Mouse (Mus musculus) liver, adult 2 months (tissue): ENCODE results near the gene Unk. TPM values are rescaled to one million over a fixed set of nuclear protein-coding genes. Genes with fewer than 3 reads are reported as not detected.
A peak's percentile ranks its signal among the peaks of the same experiment; 100 is the strongest.

Experiments
- DNase-seq: peaks from one replicate; pipeline ENCODE4 v3.0.0-alpha.2; 2011; ENCODE audit warnings: low read depth, low spot score; ENCODE audit errors: extremely low read depth
- H3K27ac ChIP-seq: fragments of 200-500 bp; replicated peaks from 2 replicates; pipeline ENCODE4 v1.5.1; 2012; ENCODE audit warnings: low read depth, mild to moderate bottlenecking, control low read depth, inconsistent platforms, low read length; ENCODE audit not compliant: insufficient read depth
- H3K27me3 ChIP-seq: fragments of 200-500 bp; 2 replicates; pipeline ENCODE4 v1.6.1; 2012; ENCODE audit warnings: mild to moderate bottlenecking, moderate library complexity, low read length, inconsistent platforms; ENCODE audit not compliant: control insufficient read depth, insufficient read depth
- H3K36me3 ChIP-seq: fragments of 200-500 bp; 2 replicates; pipeline ENCODE4 v1.6.1; 2012; ENCODE audit warnings: low read length, inconsistent platforms; ENCODE audit not compliant: control insufficient read depth, insufficient read depth
- H3K4me1 ChIP-seq: fragments of 200-500 bp; 2 replicates; pipeline ENCODE4 v1.6.1; 2011; ENCODE audit warnings: low read length; ENCODE audit not compliant: control insufficient read depth, insufficient read depth
- H3K4me3 ChIP-seq: fragments of 200-500 bp; 2 replicates; pipeline ENCODE4 v1.5.1; 2011; ENCODE audit warnings: low read depth, mild to moderate bottlenecking, control low read depth, low read length, moderate library complexity; ENCODE audit not compliant: insufficient read depth
- H3K79me2 ChIP-seq: fragments of 200-500 bp; 2 replicates; pipeline ENCODE4 v1.6.1; 2012; ENCODE audit warnings: inconsistent platforms, mild to moderate bottlenecking, low read length, moderate library complexity; ENCODE audit not compliant: control insufficient read depth, insufficient read depth
- H3K9ac ChIP-seq: fragments of 200-500 bp; 2 replicates; pipeline ENCODE4 v1.6.1; 2012; ENCODE audit warnings: low read depth, mild to moderate bottlenecking, control low read depth, inconsistent platforms, low read length
- CTCF ChIP-seq: fragments of 200-500 bp; IDR thresholded peaks from 2 replicates; pipeline ENCODE4 v1.5.1; 2011; ENCODE audit warnings: low read depth, low read length, control low read depth
- POLR2A ChIP-seq: fragments of 200-500 bp; IDR thresholded peaks from 2 replicates; pipeline ENCODE4 v1.6.1; 2011; ENCODE audit warnings: low read length, control low read depth; ENCODE audit not compliant: insufficient read depth; ENCODE audit errors: extremely low read depth
- WGBS: fragments of 180-500 bp; shearing (Covaris S2); methylation state at CpG from one replicate; pipeline ENCODE4 v1.1.7; 2018; 5-methylcytosine and 5-hydroxymethylcytosine counted together
- polyA plus RNA-seq: library from polyadenylated mRNA; depleted of rRNA; stranded (reverse); fragments of >200 nt; gene quantifications from 2 replicates; pipeline ENCODE4 v1.2.3, GENCODE M21; 2012
- total RNA-seq: library from RNA; depleted of rRNA; stranded (reverse); fragments of >200 nt; gene quantifications from 2 replicates; pipeline ENCODE4 v1.2.3, GENCODE M21; 2014

Unk gene
- total and polyA plus RNA-seq, 2 experiments = 4.3 to 13.8 TPM

DNA sequence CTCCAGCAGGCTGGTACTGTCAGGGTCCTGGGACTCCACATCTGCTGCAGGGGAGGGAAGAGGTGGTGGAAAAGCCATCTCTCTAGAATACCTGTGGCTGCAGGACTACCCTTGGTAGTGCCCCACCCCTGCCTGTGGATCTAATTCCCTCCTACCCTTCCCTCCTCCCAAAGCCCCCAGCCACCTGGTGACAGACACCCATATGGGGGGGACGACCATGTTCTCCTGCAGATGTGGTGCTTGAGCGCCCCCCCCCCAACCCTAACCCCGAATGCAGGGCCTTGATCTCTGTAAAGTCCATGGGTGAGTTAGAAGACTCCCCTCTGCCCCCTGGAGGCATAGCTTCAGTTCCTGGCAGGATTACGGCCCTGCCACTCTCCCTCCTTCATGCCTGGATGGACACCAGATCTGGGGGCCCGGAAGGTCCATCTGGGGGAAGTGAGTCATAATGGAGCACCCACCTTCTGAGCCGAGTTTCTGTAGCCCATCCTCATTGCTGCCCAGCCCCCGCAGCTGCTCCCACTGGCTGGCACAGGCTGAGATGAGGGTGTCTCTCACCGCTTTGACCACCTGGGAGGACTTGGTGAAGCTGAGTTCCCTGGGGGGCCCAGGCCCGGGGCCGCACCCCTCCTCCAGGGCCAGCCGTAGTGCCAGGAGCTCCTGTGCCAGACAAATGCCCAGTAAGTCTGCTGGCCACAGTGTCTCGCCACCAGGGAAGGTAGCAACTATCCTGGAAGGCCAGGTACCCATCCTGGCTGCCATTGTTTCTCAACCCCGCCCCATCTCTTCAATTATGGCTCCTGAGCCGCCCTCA lies 77.0 kb downstream of the Unk start:
- Histone ChIP-seq H3K4me3 (peak overlapping the region; percentile 20; the same call in 1 of the 2 replicates), H3K4me1 (peaks cover 27% of the 10 kb centered on the region), H3K9ac (peak overlapping the region; percentile 23; the same call in 1 of the 2 replicates), H3K36me3 (no peaks in the 10 kb centered on the region), H3K27me3 (no peaks in the 10 kb centered on the region), H3K79me2 (peaks cover 2% of the 10 kb centered on the region; the same call in 1 of the 2 replicates), H3K27ac (no peak overlapping the region)
- no peak for DNase-seq
- WGBS = 63% methylated on average over 14 of the region's 14 CpGs
- TF ChIP-seq POLR2A = 0 out of 2 replicates have a peak, but pooled peaks have one; percentile 3
- no peak for TF ChIP-seq CTCF

DNA sequence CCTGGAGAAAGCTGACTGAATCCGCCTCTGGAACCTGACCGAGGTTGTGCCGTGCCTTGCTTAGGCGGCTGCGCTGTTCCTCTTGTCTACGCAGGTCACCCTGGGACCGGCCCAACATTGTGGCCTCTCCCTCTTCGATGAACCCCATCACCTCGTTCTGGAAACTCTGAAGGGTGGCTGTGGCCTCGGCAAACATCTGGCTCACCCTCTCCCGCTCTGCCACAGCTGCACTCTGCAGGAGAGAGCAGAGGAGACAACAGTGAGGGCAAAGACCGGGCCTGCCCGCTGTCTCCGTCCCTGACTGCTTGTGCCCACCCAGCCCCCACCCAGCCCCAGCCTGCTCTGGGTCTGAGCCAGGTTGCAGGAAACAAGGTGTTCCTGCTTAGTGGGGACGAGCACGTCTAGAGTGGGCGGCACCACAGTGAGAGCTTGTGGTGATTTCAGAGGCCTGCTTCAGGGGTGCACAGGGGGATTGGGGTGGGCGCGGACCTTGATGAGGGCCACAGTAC lies 77.7 kb downstream of the Unk start:
- peak overlapping the region; percentile 20; the same call in 1 of the 2 replicates for H3K4me3 ChIP-seq
- 43% methylated on average over 19 of the region's 19 CpGs for WGBS
- no peaks in the 10 kb centered on the region for H3K36me3 ChIP-seq
- peaks cover 23% of the 10 kb centered on the region for H3K4me1 ChIP-seq
- H3K79me2 ChIP-seq = peaks cover 2% of the 10 kb centered on the region; the same call in 1 of the 2 replicates
- H3K27ac ChIP-seq = no peak overlapping the region
- no peak for DNase-seq
- H3K27me3 ChIP-seq = no peaks in the 10 kb centered on the region
- peak overlapping the region; percentile 23 for H3K9ac ChIP-seq
- TF ChIP-seq CTCF = no peak

DNA sequence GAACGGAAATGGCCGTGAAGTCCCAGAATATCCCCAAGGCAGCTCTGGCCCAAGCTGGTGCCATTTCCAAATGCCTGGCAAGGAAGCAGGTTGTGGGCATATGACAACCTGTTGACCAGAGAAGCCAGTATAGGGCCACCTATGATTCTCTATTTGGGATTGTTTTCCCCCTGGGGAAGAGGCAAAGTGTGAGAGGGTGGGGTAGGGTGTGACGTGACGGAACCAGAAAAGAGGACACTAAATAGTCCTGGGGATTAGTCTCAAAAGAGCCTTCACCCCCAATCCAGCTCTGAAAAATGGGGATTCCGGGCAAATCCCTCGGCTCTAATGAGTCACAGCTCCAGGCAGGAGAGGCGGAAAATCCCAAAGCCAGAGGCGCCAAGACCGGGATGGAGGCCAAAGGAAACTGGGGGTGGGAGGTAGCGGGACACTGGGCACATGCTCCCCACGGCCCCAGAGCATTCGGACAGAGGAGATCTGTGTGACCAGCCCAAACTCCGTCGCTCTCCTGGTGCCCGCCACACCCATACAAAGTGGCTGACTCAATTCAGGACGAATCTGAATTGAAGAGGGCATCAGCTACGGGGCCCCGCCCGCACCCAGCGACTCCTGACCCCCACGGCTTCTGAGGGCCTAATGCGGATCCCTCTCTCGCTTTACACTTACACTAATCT lies 78.5 kb downstream of the Unk start:
- Histone ChIP-seq H3K79me2 (peaks cover 2% of the 10 kb centered on the region; the same call in 1 of the 2 replicates), H3K4me1 (peaks cover 20% of the 10 kb centered on the region), H3K9ac (peak overlapping the region; percentile 95), H3K4me3 (peak overlapping the region; percentile 87), H3K27me3 (no peaks in the 10 kb centered on the region), H3K27ac (peak overlapping the region; percentile 37), H3K36me3 (no peaks in the 10 kb centered on the region)
- WGBS = 9% methylated on average over 23 of the region's 23 CpGs
- no peak for DNase-seq
- TF ChIP-seq CTCF (no peak), POLR2A (0 out of 2 replicates have a peak, but pooled peaks have one; percentile 9)

DNA sequence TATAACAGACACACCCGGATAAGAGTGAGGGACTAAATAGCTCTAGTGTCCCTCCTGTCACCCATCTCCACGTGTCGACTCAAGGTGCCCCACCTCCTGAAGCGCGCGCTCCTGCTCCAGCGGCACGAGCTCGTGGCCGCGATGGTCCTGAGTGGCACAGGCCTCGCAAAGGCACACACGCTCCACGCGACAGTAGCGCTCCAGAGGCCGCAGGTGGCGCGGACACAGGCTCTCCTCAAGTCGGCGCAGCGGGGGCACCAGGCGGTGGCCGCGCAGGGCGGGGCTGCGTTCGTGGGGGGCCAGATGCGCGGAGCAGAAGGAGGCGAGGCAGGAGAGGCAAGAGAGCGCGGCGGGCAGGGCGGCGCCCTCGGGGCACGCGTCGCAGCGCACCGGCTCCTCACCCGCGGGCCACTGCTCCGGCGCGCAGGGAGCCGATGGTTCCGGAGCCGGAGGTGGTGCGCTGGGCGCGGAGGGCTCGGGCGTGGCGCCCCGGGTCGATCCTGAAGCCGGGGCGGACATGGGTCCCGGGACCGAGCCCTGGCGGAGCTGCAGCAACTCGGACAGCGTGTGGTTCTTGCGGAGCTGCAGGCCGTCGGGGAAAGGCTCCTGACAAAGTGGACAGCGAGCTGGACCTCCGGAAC lies 79.4 kb downstream of the Unk start:
- H3K79me2 ChIP-seq = peaks cover 2% of the 10 kb centered on the region; the same call in 1 of the 2 replicates
- no peaks in the 10 kb centered on the region for H3K36me3 ChIP-seq
- no peaks in the 10 kb centered on the region for H3K27me3 ChIP-seq
- peak overlapping the region; percentile 87 for H3K4me3 ChIP-seq
- TF ChIP-seq CTCF (no peak), POLR2A (no peak)
- peak overlapping the region; percentile 95 for H3K9ac ChIP-seq
- 2% methylated on average over 68 of the region's 70 CpGs for WGBS
- peaks cover 15% of the 10 kb centered on the region; the same call in 1 of the 2 replicates for H3K4me1 ChIP-seq
- DNase-seq = no peak
- peak overlapping the region; percentile 78 for H3K27ac ChIP-seq

DNA sequence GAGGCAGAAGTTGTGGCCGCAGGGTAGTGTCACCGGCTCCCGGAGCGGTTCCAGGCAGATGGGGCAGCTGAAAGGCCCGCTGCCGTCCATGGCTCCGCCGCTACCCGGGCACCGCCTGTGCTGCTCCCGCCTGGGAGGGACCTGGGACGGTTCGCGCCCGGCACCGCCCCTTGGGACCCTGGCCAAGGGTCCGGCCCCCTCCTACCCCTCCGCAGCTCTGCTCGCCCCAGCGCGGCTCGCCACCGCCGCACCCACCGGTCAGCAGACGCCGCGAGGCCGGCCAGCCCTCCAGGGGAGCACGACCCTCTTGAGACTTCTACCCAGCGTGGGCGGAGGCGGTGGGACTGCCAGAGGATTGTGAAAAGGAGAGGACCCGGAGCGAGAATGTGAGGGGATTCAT lies 80.0 kb downstream of the Unk start:
- Histone ChIP-seq H3K79me2 (peaks cover 2% of the 10 kb centered on the region; the same call in 1 of the 2 replicates), H3K4me3 (peak overlapping the region; percentile 87), H3K9ac (peak overlapping the region; percentile 95), H3K27me3 (no peaks in the 10 kb centered on the region), H3K36me3 (no peaks in the 10 kb centered on the region), H3K27ac (peak overlapping the region; percentile 78), H3K4me1 (peaks cover 15% of the 10 kb centered on the region; the same call in 1 of the 2 replicates)
- TF ChIP-seq POLR2A (peak; percentile 50; the same call in 1 of the 2 replicates), CTCF (no peak)
- whole genome bisulfite sequencing = 4% methylated on average over 35 of the region's 35 CpGs
- DNase-seq = no peak
